Mouse (Mus musculus) small intestine, adult 2 months (tissue): ENCODE data around the gene Bpifb4. TPM values are rescaled to one million over a fixed set of nuclear protein-coding genes. Genes with fewer than 3 reads are reported as not detected.

Source experiments
- H3K27ac ChIP-seq: fragments of 200-500 bp; 2 replicates; pipeline ENCODE4 v1.5.1; 2012; ENCODE audit warnings: low read depth, low read length, control low read depth, inconsistent platforms; ENCODE audit not compliant: insufficient read depth
- H3K27me3 ChIP-seq: fragments of 200-500 bp; 2 replicates; pipeline ENCODE4 v1.6.1; 2012; ENCODE audit warnings: mild to moderate bottlenecking, moderate library complexity, low read length, inconsistent platforms; ENCODE audit not compliant: control insufficient read depth, insufficient read depth
- H3K36me3 ChIP-seq: fragments of 200-500 bp; 2 replicates; pipeline ENCODE4 v1.6.1; 2012; ENCODE audit warnings: mild to moderate bottlenecking, low read length, control low read depth, inconsistent platforms; ENCODE audit not compliant: control insufficient read depth, insufficient read depth
- H3K4me1 ChIP-seq: fragments of 200-500 bp; 2 replicates; pipeline ENCODE4 v1.6.1; 2012; ENCODE audit warnings: low read length, inconsistent platforms, mixed read lengths; ENCODE audit not compliant: control insufficient read depth, insufficient read depth, insufficient read length
- H3K4me3 ChIP-seq: fragments of 200-500 bp; 2 replicates; pipeline ENCODE4 v1.5.1; 2012; ENCODE audit warnings: low read depth, mild to moderate bottlenecking, control low read depth, inconsistent platforms, low read length, moderate library complexity
- CTCF ChIP-seq: fragments of 200-500 bp; IDR thresholded peaks from 2 replicates; pipeline ENCODE4 v1.5.1; 2012; ENCODE audit warnings: low read depth, mild to moderate bottlenecking, control low read depth, inconsistent platforms, low read length, moderate library complexity, mixed read lengths; ENCODE audit not compliant: insufficient replicate concordance, insufficient read length; ENCODE audit errors: extremely low read depth
- POLR2A ChIP-seq: fragments of 200-500 bp; IDR thresholded peaks from 2 replicates; pipeline ENCODE4 v1.6.1; 2012; ENCODE audit warnings: low read depth, mild to moderate bottlenecking, control low read depth, inconsistent platforms, low read length, moderate library complexity
- WGBS: fragments of 180-500 bp; shearing (Covaris S2); methylation state at CpG from one replicate; pipeline ENCODE4 v1.1.7; 2018; 5-methylcytosine and 5-hydroxymethylcytosine counted together
- polyA plus RNA-seq: library from polyadenylated mRNA; depleted of rRNA; stranded (reverse); fragments of >200 nt; gene quantifications from 2 replicates; pipeline ENCODE4 v1.2.3, GENCODE M21; 2012

Gene Bpifb4
- polyA plus RNA-seq, 1 experiment: not detected

DNA sequence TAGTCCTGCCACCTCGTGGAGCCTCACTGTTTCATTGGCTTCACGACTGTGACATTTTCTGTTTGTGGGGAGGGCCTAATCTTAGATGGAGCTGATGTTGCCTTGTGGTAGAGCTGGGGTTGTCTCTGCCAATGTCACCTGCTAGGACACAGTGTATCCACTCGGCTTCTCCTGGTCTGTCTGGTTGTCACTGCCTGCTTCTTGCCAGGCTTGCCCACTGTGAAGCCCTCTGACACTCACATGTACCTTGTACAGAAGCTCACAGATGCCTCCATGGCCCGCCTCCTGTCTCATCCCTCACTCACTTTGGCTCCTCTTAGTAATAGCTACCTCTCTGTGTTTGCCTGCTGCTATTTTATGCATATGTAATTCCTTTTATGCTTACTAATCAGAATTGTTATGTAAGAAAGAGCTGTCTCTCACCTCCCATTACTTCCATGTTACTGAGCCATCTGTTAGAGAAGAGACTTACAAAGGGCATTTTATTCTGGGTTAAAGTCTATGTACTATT, 24.9 kb downstream of the Bpifb4 start:
- H3K27me3 ChIP-seq: no peaks in the 10 kb centered on the region
- H3K27ac ChIP-seq: no peak overlapping the region
- 59% methylated on average over 4 of the region's 4 CpGs for WGBS
- no peaks in the 10 kb centered on the region for H3K36me3 ChIP-seq
- no peak overlapping the region for H3K4me3 ChIP-seq
- H3K4me1 ChIP-seq: no peaks in the 10 kb centered on the region
- no peak for TF ChIP-seq POLR2A
- no peak for TF ChIP-seq CTCF

- WGBS: 87% methylated on average over 1 of the region's 1 CpGs
- TF ChIP-seq POLR2A (no peak), CTCF (no peak)
- Histone ChIP-seq H3K27me3 (no peaks in the 10 kb centered on the region), H3K27ac (no peak overlapping the region), H3K4me1 (no peaks in the 10 kb centered on the region), H3K4me3 (no peak overlapping the region), H3K36me3 (no peaks in the 10 kb centered on the region)
These were observed 25.3 kb downstream of the Bpifb4 start for GRCm38 (mm10) chr2:153963334-153963733.

DNA sequence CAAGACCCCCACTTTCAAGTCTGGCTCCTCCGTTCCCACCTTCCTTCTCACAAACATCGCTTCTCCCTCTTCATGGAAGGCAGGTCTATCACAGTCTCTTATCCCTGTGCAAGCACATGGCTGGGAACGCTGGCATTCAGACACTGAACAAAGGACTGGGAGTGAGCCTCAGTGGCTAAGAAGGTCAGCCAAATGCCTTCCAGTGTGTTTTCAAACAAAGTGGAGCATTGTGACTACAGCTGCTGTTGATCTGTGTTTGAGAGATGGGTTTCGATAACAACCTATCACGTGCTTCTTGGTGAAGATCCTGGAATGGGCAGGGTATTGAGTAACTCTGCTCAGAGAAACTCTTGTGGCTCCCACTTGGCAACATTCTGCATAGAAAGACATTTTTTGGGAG, 32.2 kb downstream of the Bpifb4 start:
- WGBS: 73% methylated on average over 5 of the region's 5 CpGs
- no peaks in the 10 kb centered on the region for H3K4me1 ChIP-seq
- no peak overlapping the region for H3K4me3 ChIP-seq
- no peak for TF ChIP-seq POLR2A
- TF ChIP-seq CTCF: no peak
- no peaks in the 10 kb centered on the region for H3K36me3 ChIP-seq
- H3K27ac ChIP-seq: no peak overlapping the region
- no peaks in the 10 kb centered on the region for H3K27me3 ChIP-seq

DNA sequence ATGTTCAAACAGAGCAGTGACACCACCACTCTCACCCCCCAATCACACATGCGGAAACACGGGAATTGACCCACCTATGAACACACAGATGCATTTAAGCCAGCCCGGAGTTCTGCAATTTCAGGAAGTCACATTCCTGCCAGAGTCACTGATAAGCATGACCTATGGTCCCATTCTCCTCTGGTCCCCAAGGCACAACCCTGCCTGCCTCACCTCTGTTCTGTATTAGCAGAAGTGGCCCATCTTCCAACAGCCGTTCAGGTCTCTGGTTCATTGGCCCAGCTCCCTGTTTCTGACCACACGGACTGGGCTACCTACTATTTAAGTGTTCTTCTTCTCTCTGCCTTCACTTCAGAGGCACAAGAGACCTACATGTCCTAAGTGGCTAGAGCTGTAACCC, 36.6 kb downstream of the Bpifb4 start, which contains the start of gene Bpifa6:
Gene Bpifa6, plus strand, starts transcription at position 364 of the 400 bp plus-strand sequence.
- TF ChIP-seq POLR2A (no peak), CTCF (no peak)
- Histone ChIP-seq H3K36me3 (no peaks in the 10 kb centered on the region), H3K27ac (no peak within 1 kb of the TSS), H3K27me3 (no peaks in the 10 kb centered on the region), H3K4me3 (no peak within 1 kb of the TSS), H3K4me1 (no peaks in the 10 kb centered on the region)
- 45% methylated on average over 5 of the region's 5 CpGs for WGBS

GRCm38 (mm10) chr2:153995770-153996169, 57.8 kb downstream of the Bpifb4 start:
- no peaks in the 10 kb centered on the region for H3K4me1 ChIP-seq
- 4% methylated on average over 7 of the region's 7 CpGs for WGBS

DNA sequence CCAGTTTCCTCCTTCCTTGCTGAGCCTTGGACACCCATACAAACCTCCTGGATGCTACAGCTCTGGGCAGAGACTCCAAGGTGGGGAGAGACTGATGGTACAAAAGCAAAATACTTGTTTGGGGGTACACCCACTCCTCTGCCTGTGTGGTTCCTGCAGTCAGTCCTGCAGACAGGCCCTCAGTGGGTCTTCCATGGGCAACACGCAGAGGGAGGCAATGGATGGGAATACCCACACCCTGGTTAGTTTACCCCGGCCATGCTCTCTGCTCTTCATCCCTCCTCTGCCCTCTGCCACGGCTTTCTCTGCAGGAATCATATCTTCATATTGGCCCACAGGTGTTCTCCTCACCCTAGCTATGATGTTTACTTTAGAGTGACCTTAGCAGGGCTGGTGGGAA, 62.5 kb downstream of the Bpifb4 start:
- Histone ChIP-seq H3K27me3 (no peaks in the 10 kb centered on the region), H3K36me3 (no peaks in the 10 kb centered on the region), H3K27ac (no peak overlapping the region), H3K4me3 (no peak overlapping the region), H3K4me1 (no peaks in the 10 kb centered on the region)
- WGBS: 59% methylated on average over 3 of the region's 3 CpGs
- no peak for TF ChIP-seq CTCF
- TF ChIP-seq POLR2A: no peak

More at GRCm38 (mm10) chr2:153995770-153996169, 57.8 kb downstream of the Bpifb4 start:
- no peak overlapping the region for H3K27ac ChIP-seq
- TF ChIP-seq POLR2A: no peak
- peak; percentile 84; the same call in 1 of the 2 replicates for TF ChIP-seq CTCF
- no peaks in the 10 kb centered on the region for H3K27me3 ChIP-seq
- no peak overlapping the region for H3K4me3 ChIP-seq
- no peaks in the 10 kb centered on the region for H3K36me3 ChIP-seq

DNA sequence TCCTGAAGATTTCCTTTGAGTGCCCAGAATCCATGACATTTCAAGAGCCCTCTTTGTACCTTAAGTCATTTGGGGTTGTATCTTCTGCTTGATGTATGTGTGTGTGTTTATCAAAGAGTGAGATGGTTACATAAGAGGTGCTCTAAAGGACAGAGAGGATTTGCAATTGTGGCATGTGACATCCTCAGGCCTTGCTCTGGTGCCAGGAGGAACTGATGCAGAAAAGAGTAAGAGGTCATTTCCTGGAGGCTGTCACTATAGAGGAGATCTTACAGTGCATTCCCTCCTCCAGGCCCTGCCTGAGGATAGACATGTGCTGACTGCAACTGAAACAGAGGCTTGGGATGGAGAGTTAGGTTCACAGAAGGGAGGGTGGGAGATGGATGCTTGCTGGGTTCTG, 63.0 kb downstream of the Bpifb4 start:
- H3K4me3 ChIP-seq: no peak overlapping the region
- no peak for TF ChIP-seq POLR2A
- TF ChIP-seq CTCF: no peak
- H3K27me3 ChIP-seq: no peaks in the 10 kb centered on the region
- no peaks in the 10 kb centered on the region for H3K36me3 ChIP-seq
- no peaks in the 10 kb centered on the region for H3K4me1 ChIP-seq
- no peak overlapping the region for H3K27ac ChIP-seq

- no peaks in the 10 kb centered on the region for H3K4me1 ChIP-seq
- no peak overlapping the region for H3K4me3 ChIP-seq
- 79% methylated on average over 1 of the region's 1 CpGs for WGBS
- TF ChIP-seq POLR2A: no peak
- TF ChIP-seq CTCF: no peak
- no peaks in the 10 kb centered on the region for H3K36me3 ChIP-seq
- H3K27me3 ChIP-seq: no peaks in the 10 kb centered on the region
- no peak overlapping the region for H3K27ac ChIP-seq
These were observed 66.4 kb downstream of the Bpifb4 start for GRCm38 (mm10) chr2:154004456-154004855.
